Mouse (Mus musculus) embryonic facial prominence, embryonic 10.5 days (tissue): Measurements from ENCODE around the gene Gm20815. TPM values are rescaled to one million over a fixed set of nuclear protein-coding genes. Genes with fewer than 3 reads are reported as not detected.
"Not testable (repeated sequence)": the region's sequence is repeated elsewhere in the genome, so short reads cannot be mapped to it uniquely, and the experiment has no call there.

Experiments used
- DNase-seq: peaks from one replicate; pipeline ENCODE4 v3.0.0-alpha.2; 2017; ENCODE audit warnings: low spot score
- H3K27ac ChIP-seq: fragments of 300-500 bp; sonication (generic); replicated peaks from 2 replicates; pipeline ENCODE4 v1.5.1; 2016; ENCODE audit warnings: mild to moderate bottlenecking
- H3K27me3 ChIP-seq: fragments of 300-500 bp; sonication (generic); replicated peaks from 2 replicates; pipeline ENCODE4 v1.6.1; 2016; ENCODE audit warnings: low read depth, mild to moderate bottlenecking; ENCODE audit not compliant: poor library complexity, severe bottlenecking
- H3K36me3 ChIP-seq: fragments of 300-500 bp; sonication (generic); replicated peaks from 2 replicates; pipeline ENCODE4 v1.6.1; 2016; ENCODE audit warnings: mild to moderate bottlenecking, moderate library complexity
- H3K4me1 ChIP-seq: fragments of 300-500 bp; sonication (generic); 2 replicates; pipeline ENCODE4 v1.6.1; 2016
- H3K4me3 ChIP-seq: fragments of 300-500 bp; sonication (generic); 2 replicates; pipeline ENCODE4 v1.5.1; 2016; ENCODE audit warnings: mild to moderate bottlenecking, moderate library complexity
- H3K9me3 ChIP-seq: fragments of 300-500 bp; sonication (generic); 2 replicates; pipeline ENCODE4 v1.6.1; 2016; ENCODE audit warnings: mild to moderate bottlenecking
- WGBS: fragments of 180-500 bp; shearing (Covaris S2); methylation state at CpG from one replicate; pipeline ENCODE4 v1.1.7; 2016; 5-methylcytosine and 5-hydroxymethylcytosine counted together
- polyA plus RNA-seq: library from polyadenylated mRNA; unstranded; fragments of >200 nt; fragmentation: Nextera tagmentation; extraction: Ambion mirVana; gene quantifications from 2 replicates; pipeline ENCODE4 v1.2.1, GENCODE M21; 2016

Gm20815 gene
- not detected in 2 replicates for polyA plus RNA-seq

DNA sequence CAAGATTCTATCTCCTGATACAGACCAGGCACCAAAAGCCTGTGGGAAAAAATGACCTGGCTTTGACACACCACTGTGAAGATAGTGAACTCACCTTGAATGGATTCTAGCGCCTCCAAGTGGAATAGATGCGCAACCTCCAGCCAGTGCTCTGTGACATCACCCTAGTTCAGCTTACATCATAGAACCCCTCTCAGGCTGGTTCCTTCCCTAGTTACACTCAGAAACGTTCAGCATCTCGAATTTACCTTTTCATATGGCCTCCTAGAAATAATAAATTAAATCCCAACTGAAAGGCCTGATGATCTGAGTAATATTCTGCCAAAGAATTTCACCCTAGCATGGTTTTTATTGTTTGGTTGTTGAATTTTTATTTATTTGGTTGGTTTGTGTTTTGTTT lies at the start of gene Gm20815:
TSS of gene Gm20815 (minus strand) at position 101 of the 400 bp plus-strand sequence.
- not testable (repeated sequence) for H3K27me3 ChIP-seq, H3K9me3 ChIP-seq, DNase-seq, H3K36me3 ChIP-seq, H3K4me1 ChIP-seq, H3K4me3 ChIP-seq, H3K27ac ChIP-seq
- WGBS: 40% methylated on average over 2 of the region's 4 CpGs
